Mouse (Mus musculus) midbrain, embryonic 10.5 days (tissue): ENCODE measurements around the gene Zfp653. TPM values are rescaled to one million over a fixed set of nuclear protein-coding genes. Genes with fewer than 3 reads are reported as not detected.
A peak's percentile ranks its signal among the peaks of the same experiment; 100 is the strongest.
"Not testable (repeated sequence)": the region's sequence is repeated elsewhere in the genome, so short reads cannot be mapped to it uniquely, and the experiment has no call there.

Experiments used
- DNase-seq: peaks from one replicate; pipeline ENCODE4 v3.0.0-alpha.2; 2017; ENCODE audit warnings: low spot score
- H3K27ac ChIP-seq: fragments of 300-500 bp; sonication (generic); replicated peaks from 2 replicates; pipeline ENCODE4 v1.5.1; 2016; ENCODE audit warnings: mild to moderate bottlenecking
- H3K27me3 ChIP-seq: fragments of 300-500 bp; sonication (generic); 2 replicates; pipeline ENCODE4 v1.6.1; 2016; ENCODE audit warnings: low read depth, mild to moderate bottlenecking; ENCODE audit not compliant: poor library complexity, severe bottlenecking
- H3K36me3 ChIP-seq: fragments of 300-500 bp; sonication (generic); 2 replicates; pipeline ENCODE4 v1.6.1; 2016; ENCODE audit warnings: mild to moderate bottlenecking, moderate library complexity
- H3K4me1 ChIP-seq: fragments of 300-500 bp; sonication (generic); 2 replicates; pipeline ENCODE4 v1.6.1; 2016
- H3K4me3 ChIP-seq: fragments of 300-500 bp; sonication (generic); 2 replicates; pipeline ENCODE4 v1.5.1; 2016; ENCODE audit warnings: mild to moderate bottlenecking, moderate library complexity
- H3K9me3 ChIP-seq: fragments of 300-500 bp; sonication (generic); replicated peaks from 2 replicates; pipeline ENCODE4 v1.6.1; 2016; ENCODE audit warnings: mild to moderate bottlenecking
- WGBS: fragments of 180-500 bp; shearing (Covaris S2); methylation state at CpG from one replicate; pipeline ENCODE4 v1.1.7; 2016; 5-methylcytosine and 5-hydroxymethylcytosine counted together
- polyA plus RNA-seq: library from polyadenylated mRNA; unstranded; fragments of >200 nt; fragmentation: Nextera tagmentation; extraction: Ambion mirVana; gene quantifications from 2 replicates; pipeline ENCODE4 v1.2.1, GENCODE M21; 2016

Gene Zfp653
- polyA plus RNA-seq, 1 experiment from 2014 or later: 11.7 TPM

GRCm38 (mm10) chr9:22089986-22090385, 18.8 kb upstream of the Zfp653 start:
- no peaks in the 10 kb centered on the region for H3K9me3 ChIP-seq
- DNase-seq: no peak
- no peaks in the 10 kb centered on the region for H3K36me3 ChIP-seq
- WGBS: 89% methylated on average over 7 of the region's 7 CpGs
- no peak overlapping the region for H3K27ac ChIP-seq
- H3K4me1 ChIP-seq: peaks cover 7% of the 10 kb centered on the region
- H3K4me3 ChIP-seq: no peak overlapping the region
- peaks cover 6% of the 10 kb centered on the region; the same call in 1 of the 2 replicates for H3K27me3 ChIP-seq

DNA sequence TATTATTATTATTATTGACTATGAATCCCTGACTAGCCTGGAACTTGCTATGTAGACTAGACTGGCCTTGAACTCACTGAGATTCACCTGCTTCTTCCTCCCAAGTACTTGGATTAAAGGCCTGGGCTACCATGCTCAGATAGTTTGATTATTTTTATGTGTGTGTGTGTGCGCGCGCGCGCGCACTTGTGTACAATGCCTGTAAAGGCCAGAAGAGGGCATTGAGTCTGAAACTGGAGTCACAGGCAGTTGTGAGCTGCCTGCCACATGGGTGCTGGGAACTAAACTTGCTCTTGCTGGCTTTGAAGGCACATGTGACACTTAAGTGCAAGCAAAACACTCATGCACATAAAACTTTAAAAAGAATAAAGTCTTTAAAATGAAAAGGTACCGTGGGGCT, 18.1 kb upstream of the Zfp653 start:
- no peak overlapping the region for H3K4me3 ChIP-seq
- DNase-seq: no peak
- 96% methylated on average over 7 of the region's 7 CpGs for WGBS
- no peaks in the 10 kb centered on the region for H3K9me3 ChIP-seq
- no peak overlapping the region for H3K27ac ChIP-seq
- H3K27me3 ChIP-seq: peaks cover 6% of the 10 kb centered on the region; the same call in 1 of the 2 replicates
- H3K4me1 ChIP-seq: peaks cover 13% of the 10 kb centered on the region
- H3K36me3 ChIP-seq: no peaks in the 10 kb centered on the region

DNA sequence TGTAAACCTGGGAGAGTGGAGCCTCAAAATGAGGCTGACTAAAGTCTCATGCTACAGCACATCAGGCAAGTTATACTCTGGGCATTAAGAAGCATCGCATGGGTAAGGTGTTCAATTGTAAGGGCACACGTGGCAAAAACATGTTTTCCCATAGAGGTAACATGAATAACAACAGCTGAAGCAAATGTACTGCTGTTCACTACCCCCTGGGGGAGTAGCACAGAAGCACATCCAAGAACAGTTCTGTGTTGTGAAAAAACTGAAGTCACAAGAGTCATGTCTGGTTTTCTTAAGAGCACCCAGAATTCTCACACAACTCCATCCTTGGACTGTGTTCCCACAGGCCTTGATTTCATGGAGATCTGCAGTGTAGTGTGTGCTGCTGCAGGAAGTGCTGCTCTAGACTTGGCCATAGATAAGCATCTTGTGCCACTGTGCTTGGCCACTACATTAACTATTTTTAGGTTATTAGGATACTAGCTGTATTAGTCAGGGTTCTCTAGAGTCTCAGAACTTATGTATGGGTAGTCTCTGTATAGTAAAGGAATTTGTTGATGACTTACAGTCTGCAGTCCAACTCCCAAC, 15.9 kb upstream of the Zfp653 start:
- Histone ChIP-seq H3K4me3 (no peak overlapping the region), H3K9me3 (no peaks in the 10 kb centered on the region), H3K4me1 (peaks cover 15% of the 10 kb centered on the region), H3K27me3 (no peaks in the 10 kb centered on the region), H3K27ac (no peak overlapping the region), H3K36me3 (peaks cover 6% of the 10 kb centered on the region; the same call in 1 of the 2 replicates)
- WGBS: 75% methylated on average over 2 of the region's 2 CpGs
- no peak for DNase-seq

- no peaks in the 10 kb centered on the region for H3K9me3 ChIP-seq
- H3K27ac ChIP-seq: peak overlapping the region; percentile 81; the same call in 1 of the 2 replicates
- peaks cover 15% of the 10 kb centered on the region for H3K4me1 ChIP-seq
- H3K4me3 ChIP-seq: peak overlapping the region; percentile 76
- WGBS: 85% methylated on average over 6 of the region's 6 CpGs
- peaks cover 6% of the 10 kb centered on the region; the same call in 1 of the 2 replicates for H3K36me3 ChIP-seq
- no peak for DNase-seq
- no peaks in the 10 kb centered on the region for H3K27me3 ChIP-seq
These were observed 14.8 kb upstream of the Zfp653 start for GRCm38 (mm10) chr9:22086012-22086411.

- WGBS: under 1% methylated on average over 48 of the region's 48 CpGs
- peaks cover 15% of the 10 kb centered on the region for H3K4me1 ChIP-seq
- no peaks in the 10 kb centered on the region for H3K9me3 ChIP-seq
- H3K4me3 ChIP-seq: peak within 1 kb of the TSS; percentile 76
- no peaks in the 10 kb centered on the region for H3K27me3 ChIP-seq
- peaks cover 9% of the 10 kb centered on the region for H3K36me3 ChIP-seq
- peak; percentile 92 for DNase-seq
- H3K27ac ChIP-seq: peak within 1 kb of the TSS; percentile 81
These were observed 14.1 kb upstream of the Zfp653 start, which contains the start of gene Ecsit for GRCm38 (mm10) chr9:22085022-22085834. Gene Ecsit (minus strand): TSS chr9:22085438.

DNA sequence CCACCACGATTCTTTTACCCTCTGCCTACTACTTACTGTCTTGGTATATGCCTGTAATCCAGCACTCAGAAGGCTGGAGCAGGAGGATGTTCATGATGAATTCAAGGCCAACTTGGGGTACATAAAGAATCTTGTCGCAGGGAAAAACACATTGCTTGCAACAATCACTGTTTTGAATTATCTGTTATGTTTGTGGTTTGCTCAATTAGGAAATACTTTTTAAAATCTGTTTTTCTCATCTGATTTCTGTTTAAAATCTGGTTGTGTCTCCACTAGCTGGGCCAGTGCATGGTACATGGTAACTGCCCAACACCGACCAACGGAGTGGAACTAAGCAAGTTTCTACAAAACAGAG, 13.5 kb upstream of the Zfp653 start:
- 42% methylated on average over 4 of the region's 4 CpGs for WGBS
- peak overlapping the region; percentile 76 for H3K4me3 ChIP-seq
- H3K36me3 ChIP-seq: peaks cover 14% of the 10 kb centered on the region
- peak overlapping the region; percentile 81 for H3K27ac ChIP-seq
- peaks cover 15% of the 10 kb centered on the region for H3K4me1 ChIP-seq
- H3K27me3 ChIP-seq: no peaks in the 10 kb centered on the region
- DNase-seq: no peak
- H3K9me3 ChIP-seq: no peaks in the 10 kb centered on the region

DNA sequence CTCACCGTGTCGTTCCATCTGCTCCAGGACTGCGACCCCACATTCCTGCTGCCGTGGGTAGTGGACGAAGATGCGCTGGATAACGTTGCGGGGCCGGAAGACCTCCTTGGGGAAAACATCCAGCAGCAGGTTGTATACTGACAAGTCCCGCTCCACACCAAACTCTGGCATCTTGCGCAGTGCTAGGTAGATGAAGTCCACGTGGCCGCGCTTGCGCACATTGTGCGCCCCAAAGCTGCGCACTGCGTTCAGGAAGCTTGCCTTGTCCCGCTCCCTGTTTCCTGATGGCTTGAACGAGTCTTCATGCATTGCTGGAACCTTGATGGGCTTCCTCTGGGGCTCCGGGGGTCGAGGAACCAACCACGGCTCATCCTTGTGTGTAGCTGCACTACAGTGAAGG, 5.0 kb upstream of the Zfp653 start:
- H3K4me1 ChIP-seq: peaks cover 5% of the 10 kb centered on the region; the same call in 1 of the 2 replicates
- no peaks in the 10 kb centered on the region for H3K27me3 ChIP-seq
- DNase-seq: no peak
- H3K27ac ChIP-seq: no peak overlapping the region
- H3K9me3 ChIP-seq: no peaks in the 10 kb centered on the region
- H3K36me3 ChIP-seq: peaks cover 58% of the 10 kb centered on the region
- H3K4me3 ChIP-seq: no peak overlapping the region
- WGBS: 94% methylated on average over 23 of the region's 23 CpGs

- not testable (repeated sequence) for DNase-seq, H3K27ac ChIP-seq, H3K9me3 ChIP-seq, H3K27me3 ChIP-seq, H3K4me3 ChIP-seq, H3K4me1 ChIP-seq
- H3K36me3 ChIP-seq: peaks cover 58% of the 10 kb centered on the region
- 78% methylated on average over 5 of the region's 5 CpGs for WGBS
These were observed 4.6 kb upstream of the Zfp653 start for GRCm38 (mm10) chr9:22075778-22076177.

DNA sequence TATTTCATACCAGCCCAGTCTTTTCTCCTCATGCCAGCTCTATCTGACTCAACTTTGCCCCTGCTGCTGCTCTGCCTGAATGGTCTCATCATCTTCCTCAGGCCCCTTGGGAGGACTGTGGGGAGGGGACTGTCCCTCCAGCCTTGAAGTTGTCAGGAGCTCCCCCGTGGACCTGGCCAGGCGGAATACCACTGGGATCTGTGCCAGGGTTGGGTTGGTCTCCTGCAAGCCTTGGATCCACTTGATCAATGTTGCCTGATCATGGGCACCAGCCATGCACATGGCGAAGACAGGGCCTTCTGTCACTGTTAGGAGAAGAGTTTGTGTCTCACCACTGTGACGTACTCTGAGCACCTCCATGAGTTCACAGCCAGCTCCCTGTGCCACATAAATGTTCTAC, 1.1 kb upstream of the Zfp653 start:
- peaks cover 60% of the 10 kb centered on the region for H3K36me3 ChIP-seq

GRCm38 (mm10) chr9:22069881-22070553, 1.2 kb downstream of the Zfp653 start:
- peaks cover 68% of the 10 kb centered on the region for H3K36me3 ChIP-seq

More for the DNA sequence above, 1.1 kb upstream of the Zfp653 start:
- H3K27me3 ChIP-seq: no peaks in the 10 kb centered on the region
- 92% methylated on average over 4 of the region's 4 CpGs for WGBS
- no peaks in the 10 kb centered on the region for H3K9me3 ChIP-seq
- H3K4me1 ChIP-seq: peaks cover 20% of the 10 kb centered on the region
- no peak overlapping the region for H3K4me3 ChIP-seq
- H3K27ac ChIP-seq: no peak overlapping the region
- DNase-seq: no peak

DNA sequence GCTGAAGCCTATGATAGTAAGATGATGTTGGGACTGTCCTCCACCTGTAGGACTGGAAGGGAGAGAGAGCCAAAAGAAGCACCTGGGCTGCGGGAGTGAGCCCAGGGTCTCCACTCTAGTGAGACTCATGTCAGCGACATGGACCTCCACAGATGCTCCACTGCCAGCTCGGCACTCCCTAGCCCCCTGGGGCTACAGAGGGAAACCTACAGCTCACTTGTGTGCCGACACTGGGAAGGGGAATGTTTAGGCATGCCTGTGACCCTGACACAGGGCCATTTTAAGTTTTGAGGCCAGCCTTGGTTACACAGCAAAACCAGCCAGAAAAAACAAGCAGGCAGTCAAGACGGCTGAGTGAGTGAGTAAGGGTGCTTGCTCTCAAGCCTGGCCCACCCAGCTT, 4.0 kb downstream of the Zfp653 start:
- peaks cover 20% of the 10 kb centered on the region for H3K4me1 ChIP-seq
- no peak overlapping the region for H3K27ac ChIP-seq
- H3K9me3 ChIP-seq: no peaks in the 10 kb centered on the region; the same call in 1 of the 2 replicates
- H3K27me3 ChIP-seq: no peaks in the 10 kb centered on the region
- no peak for DNase-seq
- WGBS: 91% methylated on average over 5 of the region's 5 CpGs
- H3K36me3 ChIP-seq: peaks cover 69% of the 10 kb centered on the region
- H3K4me3 ChIP-seq: no peak overlapping the region

More at GRCm38 (mm10) chr9:22069881-22070553, 1.2 kb downstream of the Zfp653 start:
- whole genome bisulfite sequencing: 74% methylated on average over 4 of the region's 4 CpGs
- H3K27me3 ChIP-seq: no peaks in the 10 kb centered on the region
- H3K4me3 ChIP-seq: peak overlapping the region; percentile 83
- peak overlapping the region; percentile 99 for H3K27ac ChIP-seq
- DNase-seq: no peak
- H3K9me3 ChIP-seq: no peaks in the 10 kb centered on the region; the same call in 1 of the 2 replicates
- H3K4me1 ChIP-seq: peaks cover 20% of the 10 kb centered on the region

GRCm38 (mm10) chr9:22066433-22066832, 4.7 kb downstream of the Zfp653 start:
- DNase-seq: peak; percentile 41
- Histone ChIP-seq H3K27ac (no peak overlapping the region), H3K36me3 (peaks cover 76% of the 10 kb centered on the region), H3K4me3 (no peak overlapping the region), H3K4me1 (peaks cover 17% of the 10 kb centered on the region), H3K9me3 (no peaks in the 10 kb centered on the region; the same call in 1 of the 2 replicates), H3K27me3 (no peaks in the 10 kb centered on the region)
- WGBS: 79% methylated on average over 3 of the region's 3 CpGs
